Mouse (Mus musculus): ENCODE measurements around the gene Rnf180.

Rnf180 gene

DNA sequence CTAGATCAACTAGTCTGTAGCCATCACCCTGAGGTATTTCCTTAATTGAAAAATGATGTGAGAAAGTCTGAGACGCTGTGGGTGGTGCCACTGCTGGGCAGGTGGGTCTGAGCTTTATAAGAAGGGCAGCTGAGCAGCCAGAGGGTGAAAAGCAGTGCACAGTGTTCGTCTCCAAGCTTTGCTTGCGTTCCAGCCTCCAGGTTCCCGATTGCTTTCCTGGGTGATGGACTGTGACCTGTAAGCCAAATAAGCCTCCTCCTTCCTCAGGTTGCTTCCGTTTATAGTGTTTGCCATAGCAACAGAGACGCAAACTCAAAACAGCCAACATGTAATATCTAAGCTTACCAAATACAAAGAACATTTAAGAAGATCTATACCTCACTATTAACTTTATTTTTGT is 162.2 kb downstream of the Rnf180 start:
- DNase-seq (ENCODE audit: low spot score) = no peak

DNA sequence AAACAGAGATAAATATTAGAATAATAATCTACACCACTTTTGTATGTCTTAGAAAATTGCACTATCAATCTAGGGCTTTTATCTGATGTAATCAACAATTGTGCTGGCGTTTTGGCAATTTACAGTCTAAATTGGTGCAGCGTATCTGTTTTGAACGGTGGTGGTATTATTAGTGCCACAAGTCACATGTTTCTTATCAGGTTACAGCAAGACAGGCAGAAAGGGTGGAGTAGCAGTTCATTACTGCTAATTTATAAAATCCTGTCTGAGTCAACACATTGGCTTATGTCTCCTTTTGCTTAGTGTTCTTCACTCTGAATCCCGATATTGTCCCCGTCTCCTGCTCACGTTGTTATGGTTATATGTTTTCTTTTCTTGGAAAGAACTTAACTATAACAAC is 164.5 kb downstream of the Rnf180 start:
- DNase-seq (ENCODE audit: low spot score) = peak; percentile 44

DNA sequence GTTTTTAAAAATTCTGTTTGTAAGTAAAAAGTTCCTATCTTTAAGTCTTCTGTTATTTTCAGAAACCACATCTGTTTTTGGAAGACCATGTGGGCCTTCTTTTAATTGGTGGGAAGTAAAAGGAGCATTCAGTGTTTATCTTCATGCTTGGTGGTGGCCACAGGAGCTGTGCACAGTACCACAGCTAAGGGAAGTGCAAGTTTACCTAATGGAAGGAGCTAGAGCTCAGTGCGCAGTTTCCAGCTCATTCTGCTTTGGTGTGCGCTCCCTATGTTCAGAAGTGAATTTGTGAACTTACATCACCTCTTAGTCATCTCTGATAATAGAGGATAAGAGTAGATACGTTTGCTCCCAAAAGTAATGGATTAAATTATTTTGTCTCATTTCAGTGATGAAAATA is 172.5 kb downstream of the Rnf180 start:
- no peak for DNase-seq (ENCODE audit: low spot score)

DNA sequence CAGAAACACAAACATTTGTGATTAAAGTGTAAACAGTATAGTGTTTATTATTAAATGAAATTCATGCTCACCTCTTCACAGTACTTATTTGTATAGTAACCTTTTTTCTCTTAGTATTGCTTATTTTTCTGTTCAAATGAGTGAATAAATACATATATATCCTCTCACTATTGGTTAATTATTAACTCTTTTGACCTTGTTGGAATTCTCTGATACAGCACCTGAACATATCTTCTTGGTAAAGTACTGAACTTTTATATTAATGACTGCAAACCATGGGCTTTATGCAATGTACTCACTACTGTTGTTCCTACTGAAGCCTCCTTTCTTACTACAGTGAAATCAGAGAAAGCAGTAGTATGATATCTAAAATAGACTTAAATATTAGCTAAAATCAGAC is 173.0 kb downstream of the Rnf180 start:
- no peak for DNase-seq (ENCODE audit: low spot score)

DNA sequence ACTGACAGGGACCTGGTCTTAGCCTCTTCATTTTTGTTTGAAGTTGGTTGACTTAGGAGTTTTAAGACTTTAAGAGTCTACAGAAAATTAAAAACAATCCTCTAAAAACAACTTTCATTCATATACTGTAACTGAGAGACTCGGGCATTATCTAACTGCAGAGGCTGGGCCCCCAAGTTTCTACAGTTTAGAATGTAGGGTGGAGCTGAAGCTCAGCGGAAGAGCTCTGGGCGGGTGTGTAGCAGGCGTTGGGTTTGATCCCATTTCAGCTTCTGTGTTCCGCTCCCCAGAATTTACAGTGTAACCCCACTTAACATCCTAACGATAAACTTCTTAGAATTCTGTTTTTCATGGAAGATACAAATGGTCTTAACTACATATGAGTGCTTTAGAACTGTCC is 183.0 kb downstream of the Rnf180 start:
- no peak for DNase-seq (ENCODE audit: low spot score)

DNA sequence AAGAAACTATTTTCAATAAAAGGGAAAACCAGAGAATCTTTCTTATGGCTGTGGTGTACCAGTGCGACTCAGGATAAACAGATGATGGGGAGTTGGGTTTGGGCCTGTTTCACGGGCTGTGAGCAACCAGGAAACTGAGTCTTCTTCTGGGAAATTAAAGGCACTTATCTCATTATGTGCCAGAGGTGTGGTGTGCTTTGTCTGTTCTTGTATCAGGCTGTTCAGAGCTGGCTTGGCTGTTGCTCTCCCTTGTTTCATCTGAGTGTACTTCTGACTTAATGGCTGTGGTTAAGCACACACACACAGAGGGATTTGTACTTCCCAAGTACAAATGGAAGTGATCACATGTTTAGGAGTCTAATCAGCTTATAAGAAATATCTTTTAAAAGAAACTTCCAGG is 190.2 kb downstream of the Rnf180 start:
- DNase-seq (ENCODE audit: low spot score) = no peak

DNA sequence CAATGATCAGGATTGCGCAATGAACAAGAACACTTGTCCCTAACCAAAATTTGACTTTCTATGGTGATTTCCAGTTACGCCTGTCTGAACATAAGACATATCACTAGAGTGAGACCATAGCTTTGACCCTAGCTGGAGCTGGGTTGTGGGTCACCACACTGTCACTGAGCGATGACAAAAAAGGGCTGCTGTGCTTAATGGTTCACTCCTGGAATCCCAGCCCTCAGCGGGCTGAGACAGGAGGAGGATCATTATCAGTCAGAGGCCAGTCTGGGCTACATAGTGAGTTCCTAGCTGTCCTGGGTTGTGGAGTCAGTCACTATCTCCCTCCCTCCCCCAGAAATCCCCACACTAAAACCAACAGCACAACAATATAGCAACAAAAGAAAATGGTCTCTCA is 193.9 kb downstream of the Rnf180 start:
- DNase-seq (ENCODE audit: low spot score) = no peak

DNA sequence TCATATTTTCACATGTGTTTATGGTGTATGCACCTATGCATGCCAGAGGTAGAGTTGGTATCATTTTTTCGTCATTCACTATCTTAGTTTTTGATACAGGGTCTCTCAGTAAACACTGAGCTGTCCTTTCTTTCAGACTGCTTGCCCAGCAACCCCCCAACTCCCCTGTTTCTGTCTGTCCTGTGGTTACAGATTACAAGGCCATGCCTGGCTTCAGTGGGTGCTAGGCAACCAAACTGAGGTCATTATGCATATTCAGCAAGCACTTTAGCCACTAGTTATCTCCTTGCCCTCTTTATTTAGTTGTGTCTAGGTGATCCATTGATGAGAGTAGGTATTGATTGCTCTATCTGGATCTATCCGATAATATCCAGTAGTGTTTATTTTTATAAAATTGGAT is 198.3 kb downstream of the Rnf180 start:
- no peak for DNase-seq (ENCODE audit: low spot score)

DNA sequence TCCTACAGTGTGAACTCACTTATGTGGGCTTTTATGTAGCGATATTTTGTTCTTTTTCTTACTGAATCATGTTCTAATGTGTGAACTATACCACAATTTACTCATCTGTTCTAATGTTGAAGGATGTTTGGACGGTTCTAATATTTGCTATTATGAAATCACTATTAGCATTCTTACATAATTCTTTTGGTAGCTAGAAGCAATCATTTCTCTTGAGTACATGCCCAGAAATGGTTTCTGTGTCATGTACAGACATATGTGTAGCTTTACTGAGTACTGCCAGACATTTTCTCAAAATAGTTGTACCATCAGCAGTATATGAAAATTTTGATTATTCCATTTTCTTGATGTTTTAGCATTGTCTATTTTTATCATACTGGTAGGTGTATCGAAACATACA is 205.3 kb downstream of the Rnf180 start:
- DNase-seq (ENCODE audit: low spot score) = no peak

DNA sequence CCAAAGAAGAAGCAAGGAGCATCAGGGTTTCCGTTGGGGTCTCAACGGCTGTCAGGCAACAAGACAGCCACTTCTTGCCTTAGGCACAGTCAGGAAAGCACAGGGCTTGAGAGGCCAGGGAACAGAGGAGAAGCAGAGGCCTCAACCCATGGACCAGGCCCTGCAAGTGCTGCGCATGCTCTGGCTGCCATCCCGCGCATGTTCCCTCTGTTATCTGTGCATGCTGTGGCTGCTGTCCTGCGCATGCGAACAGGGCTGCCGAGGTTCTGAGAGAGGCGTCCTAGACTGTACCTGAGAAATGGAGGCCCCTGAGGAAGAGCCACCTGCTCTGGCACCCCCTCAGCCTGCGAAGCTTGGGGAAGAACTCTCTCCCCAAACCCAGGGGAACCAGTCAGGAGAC is 212.8 kb downstream of the Rnf180 start, which contains the start of gene 4933425L06Rik:
Gene 4933425L06Rik (plus strand): TSS at position 261 of the 400 bp plus-strand sequence.
- DNase-seq (ENCODE audit: low spot score) = no peak

All from c-Kit-positive CD71-positive TER-119-positive erythroid progenitor cells, embryonic 14.5 days (primary cell).